Mouse (Mus musculus) c-Kit-positive CD71-negative TER-119-negative erythroid progenitor cells, embryonic 14.5 days (primary cell): ENCODE measurements around the gene Olfr685.

Experiments used
- DNase-seq: peaks from one replicate; pipeline ENCODE4 v3.0.0-alpha.2; 2013; ENCODE audit warnings: low read depth

Olfr685 gene

DNA sequence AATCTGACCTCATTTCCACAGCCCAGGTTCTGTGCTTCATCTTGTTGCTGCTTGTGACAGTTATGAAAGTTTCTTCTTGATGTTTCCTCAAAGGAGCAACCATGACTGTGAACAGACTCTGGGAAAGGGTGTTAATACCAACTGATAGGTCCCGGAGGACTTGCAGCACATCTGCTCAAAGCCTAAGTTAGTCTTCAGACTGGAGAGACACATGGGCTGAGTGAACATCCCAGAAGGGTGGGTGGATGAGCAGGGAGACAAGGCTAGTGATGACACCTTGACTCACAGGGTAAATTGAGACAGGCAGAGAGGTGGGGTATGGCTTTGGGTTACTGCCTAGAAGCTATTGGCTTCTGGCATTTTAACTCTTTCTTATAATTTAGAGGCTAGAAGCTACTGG is at the start of gene Olfr685:
TSS of gene Olfr685 (minus strand) at position 101 of the 400 bp plus-strand sequence.
- no peak for DNase-seq

DNA sequence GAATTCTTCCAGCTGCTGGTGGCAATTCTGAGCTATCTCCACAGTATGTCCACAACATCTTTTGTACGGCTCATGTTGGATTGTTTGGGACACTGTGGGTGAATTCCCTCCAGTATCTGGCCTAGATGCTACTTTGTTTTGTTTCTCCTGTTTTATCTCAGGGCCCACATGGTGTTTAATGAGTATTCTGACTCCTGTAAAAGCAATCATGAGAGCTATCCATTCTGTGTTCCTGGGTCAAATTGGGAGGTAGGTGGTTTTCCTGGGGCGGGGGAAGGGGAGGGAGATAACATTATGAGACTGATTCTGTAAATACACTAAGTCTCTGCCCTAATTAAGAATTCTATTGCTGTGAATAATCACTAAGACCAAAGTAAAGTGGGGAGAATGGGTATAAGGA is 43.6 kb upstream of the Olfr685 start:
- no peak for DNase-seq

DNA sequence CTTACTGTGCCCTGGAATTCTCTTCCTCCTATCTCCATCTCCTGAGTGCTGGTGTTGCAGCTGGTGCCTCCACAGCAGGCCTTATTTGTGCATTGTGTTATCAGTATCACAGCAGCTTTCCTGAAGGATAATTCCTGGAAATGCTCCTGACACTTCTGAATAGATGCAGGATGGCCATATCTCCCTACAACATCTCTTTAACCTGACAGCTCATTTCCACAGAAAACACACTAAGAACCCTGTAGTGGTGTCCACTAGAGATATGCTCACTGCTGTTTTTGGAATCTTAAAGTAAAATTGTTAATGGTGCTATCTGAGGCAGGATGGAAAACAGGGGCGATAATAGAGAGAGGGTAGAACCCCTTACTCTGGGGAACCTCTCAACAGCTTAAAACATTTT is 42.3 kb upstream of the Olfr685 start:
- DNase-seq = no peak

GRCm38 (mm10) chr7:105226703-105227102 is 40.9 kb upstream of the Olfr685 start:
- no peak for DNase-seq

DNA sequence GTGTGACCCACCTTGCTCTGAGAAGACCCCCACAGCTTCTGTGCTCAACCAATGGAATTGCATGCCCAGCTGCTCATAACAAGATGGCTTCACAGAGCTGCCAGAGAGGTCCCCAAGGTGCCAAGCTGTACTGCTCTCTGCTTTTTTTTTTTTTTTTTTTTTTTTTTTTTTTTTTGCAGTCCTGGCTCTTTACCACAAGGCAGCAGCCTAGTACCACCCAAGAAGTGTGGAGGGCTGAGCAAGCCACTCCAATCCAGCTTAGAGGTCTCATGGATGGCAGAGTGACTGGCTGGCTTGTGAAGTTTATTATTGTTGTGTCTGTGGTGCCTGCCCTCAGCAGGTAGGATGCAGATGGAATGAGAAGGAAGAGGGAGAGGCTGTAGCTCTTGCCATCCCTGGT is 40.3 kb upstream of the Olfr685 start:
- DNase-seq = no peak

DNA sequence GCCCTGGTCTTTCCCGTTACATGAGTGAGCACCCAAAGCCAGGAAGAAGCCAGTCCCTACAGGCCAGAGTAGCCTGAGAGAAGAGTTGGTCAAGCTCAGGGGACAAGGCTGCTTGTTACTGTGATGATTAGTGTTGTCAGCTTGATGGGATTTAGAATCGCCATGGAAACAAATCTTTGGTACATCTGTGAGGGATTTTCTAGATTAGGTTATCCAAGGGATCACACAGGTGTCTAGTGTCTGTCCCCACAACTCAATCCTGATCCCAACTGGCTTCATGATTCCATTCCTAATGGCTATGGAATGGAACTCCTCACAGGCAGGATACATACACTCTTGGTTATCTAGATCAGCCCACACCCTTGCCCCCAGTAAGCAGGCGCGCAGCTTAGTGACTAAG is 32.5 kb upstream of the Olfr685 start:
- DNase-seq = no peak

- no peak for DNase-seq
Measured at GRCm38 (mm10) chr7:105214761-105215160, 28.9 kb upstream of the Olfr685 start.

DNA sequence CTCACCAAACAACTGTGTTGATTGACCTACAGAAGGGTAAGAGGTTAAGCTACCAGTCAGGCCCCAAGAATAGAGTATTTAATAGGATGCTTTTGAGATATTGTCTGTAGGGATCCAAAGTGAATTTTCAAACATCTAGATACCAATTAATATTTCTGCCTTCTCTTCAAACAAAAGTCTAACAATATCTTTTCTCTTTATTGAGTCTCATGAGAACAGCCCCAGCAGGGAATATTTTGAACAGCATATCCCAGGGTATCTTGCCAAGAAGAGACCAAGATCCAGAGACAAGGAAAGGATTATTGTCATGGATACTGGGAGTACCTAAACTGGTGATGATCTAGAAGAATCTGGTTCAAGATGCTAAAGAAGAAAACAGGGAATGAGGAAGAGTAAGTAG is 21.6 kb upstream of the Olfr685 start, which contains the start of gene Olfr686:
TSS of gene Olfr686 (minus strand) at position 101 of the 400 bp plus-strand sequence.
- DNase-seq = no peak

- no peak for DNase-seq
Measured at GRCm38 (mm10) chr7:105170773-105171172, 15.0 kb downstream of the Olfr685 start.

DNA sequence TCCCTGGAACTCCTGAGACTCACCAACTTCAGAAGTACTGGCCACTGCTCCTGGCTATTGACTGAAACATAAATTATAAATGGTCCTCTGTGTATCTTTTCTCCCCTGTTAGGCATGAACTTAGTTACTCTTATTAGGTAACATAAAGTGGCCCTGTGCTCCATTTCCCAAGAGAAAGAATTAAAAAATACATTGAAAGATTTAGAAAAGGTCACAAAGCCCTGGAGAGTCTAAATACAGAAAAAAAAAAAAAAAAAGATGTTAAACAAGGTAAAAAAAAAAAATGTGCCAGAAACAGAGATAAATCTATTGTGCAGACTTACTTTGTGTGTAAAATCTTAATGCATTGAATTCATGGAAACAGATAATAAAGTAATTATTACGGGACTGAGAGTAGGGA is 22.3 kb downstream of the Olfr685 start, which contains the start of gene Olfr684:
TSS of gene Olfr684 (minus strand) at position 101 of the 400 bp plus-strand sequence.
- no peak for DNase-seq

- no peak for DNase-seq
Measured at GRCm38 (mm10) chr7:105146912-105147311, 38.9 kb downstream of the Olfr685 start, which contains the start of gene Olfr683. Gene Olfr683 (minus strand): TSS chr7:105147012.

- no peak for DNase-seq
Measured at GRCm38 (mm10) chr7:105141275-105141674, 44.5 kb downstream of the Olfr685 start.
